Mouse (Mus musculus) midbrain, embryonic 12.5 days (tissue): ENCODE measurements around the gene Dlg2. TPM values are rescaled to one million over a fixed set of nuclear protein-coding genes. Genes with fewer than 3 reads are reported as not detected.

ENCODE experiments used
- ATAC-seq: fragments of 200-750 bp; cut with Nextera tagmentation; 2 replicates; pipeline ENCODE4 v1.8.0; 2017; ENCODE audit warnings: low read depth, moderate TSS enrichment, moderate library complexity; ENCODE audit not compliant: low FRiP score
- H3K27ac ChIP-seq: fragments of 300-500 bp; sonication (generic); replicated peaks from 2 replicates; pipeline ENCODE4 v1.5.1; 2016; ENCODE audit warnings: mild to moderate bottlenecking
- H3K27me3 ChIP-seq: fragments of 300-500 bp; sonication (generic); 2 replicates; pipeline ENCODE4 v1.6.1; 2016; ENCODE audit warnings: mild to moderate bottlenecking
- H3K36me3 ChIP-seq: fragments of 300-500 bp; sonication (generic); 2 replicates; pipeline ENCODE4 v1.6.1; 2016
- H3K4me1 ChIP-seq: fragments of 300-500 bp; sonication (generic); 2 replicates; pipeline ENCODE4 v1.6.1; 2016
- H3K4me2 ChIP-seq: fragments of 300-500 bp; sonication (generic); replicated peaks from 2 replicates; pipeline ENCODE4 v1.6.1; 2016; ENCODE audit warnings: mild to moderate bottlenecking, moderate library complexity
- H3K4me3 ChIP-seq: fragments of 300-500 bp; sonication (generic); 2 replicates; pipeline ENCODE4 v1.5.1; 2016; ENCODE audit warnings: mild to moderate bottlenecking
- H3K9ac ChIP-seq: fragments of 300-500 bp; sonication (generic); replicated peaks from 2 replicates; pipeline ENCODE4 v1.6.1; 2016; ENCODE audit warnings: mild to moderate bottlenecking, moderate library complexity
- H3K9me3 ChIP-seq: fragments of 300-500 bp; sonication (generic); 2 replicates; pipeline ENCODE4 v1.6.1; 2016; ENCODE audit warnings: mild to moderate bottlenecking
- WGBS: fragments of 180-500 bp; shearing (Covaris S2); methylation state at CpG from one replicate; pipeline ENCODE4 v1.1.7; 2016; 5-methylcytosine and 5-hydroxymethylcytosine counted together
- polyA plus RNA-seq: library from polyadenylated mRNA; unstranded; fragments of >200 nt; fragmentation: Nextera tagmentation; extraction: Ambion mirVana; gene quantifications from 2 replicates; pipeline ENCODE4 v1.2.1, GENCODE M21; 2016

Gene Dlg2
- polyA plus RNA-seq, 1 experiment from 2014 or later: 4.2 TPM

DNA sequence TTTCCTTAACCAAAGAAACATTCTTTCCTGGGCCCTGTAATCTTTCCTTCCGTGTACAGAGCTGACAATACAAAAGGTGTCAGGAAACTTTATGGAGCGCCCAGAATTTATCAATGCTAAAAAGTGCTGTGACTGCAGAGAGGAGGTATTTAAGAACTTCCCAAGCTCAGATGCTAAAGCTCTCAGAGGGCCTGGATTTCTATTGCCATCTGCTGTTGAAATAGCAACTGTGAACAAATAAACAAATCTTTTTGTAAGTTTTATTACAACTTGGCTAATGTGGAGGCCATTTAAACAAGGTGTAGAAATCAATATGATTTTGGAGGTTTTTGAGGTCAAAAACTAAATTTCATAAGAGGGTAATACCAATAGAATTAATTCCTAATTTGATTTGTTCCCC is 1570.8 kb downstream of the Dlg2 start:
- H3K9me3 ChIP-seq: no peaks in the 10 kb centered on the region
- no peaks in the 10 kb centered on the region for H3K36me3 ChIP-seq
- H3K4me2 ChIP-seq: no peak overlapping the region
- no peak overlapping the region for H3K27ac ChIP-seq
- no peak for ATAC-seq
- H3K4me3 ChIP-seq: no peak overlapping the region
- H3K4me1 ChIP-seq: no peaks in the 10 kb centered on the region
- H3K9ac ChIP-seq: no peak overlapping the region
- WGBS: 49% methylated on average over 2 of the region's 2 CpGs
- no peaks in the 10 kb centered on the region for H3K27me3 ChIP-seq

GRCm38 (mm10) chr7:92048876-92049275 is 1572.4 kb downstream of the Dlg2 start:
- Histone ChIP-seq H3K27ac (no peak overlapping the region), H3K4me1 (no peaks in the 10 kb centered on the region), H3K36me3 (no peaks in the 10 kb centered on the region), H3K4me3 (no peak overlapping the region), H3K4me2 (no peak overlapping the region), H3K27me3 (no peaks in the 10 kb centered on the region), H3K9ac (no peak overlapping the region), H3K9me3 (no peaks in the 10 kb centered on the region)
- ATAC-seq: no peak
- 97% methylated on average over 1 of the region's 1 CpGs for whole genome bisulfite sequencing

DNA sequence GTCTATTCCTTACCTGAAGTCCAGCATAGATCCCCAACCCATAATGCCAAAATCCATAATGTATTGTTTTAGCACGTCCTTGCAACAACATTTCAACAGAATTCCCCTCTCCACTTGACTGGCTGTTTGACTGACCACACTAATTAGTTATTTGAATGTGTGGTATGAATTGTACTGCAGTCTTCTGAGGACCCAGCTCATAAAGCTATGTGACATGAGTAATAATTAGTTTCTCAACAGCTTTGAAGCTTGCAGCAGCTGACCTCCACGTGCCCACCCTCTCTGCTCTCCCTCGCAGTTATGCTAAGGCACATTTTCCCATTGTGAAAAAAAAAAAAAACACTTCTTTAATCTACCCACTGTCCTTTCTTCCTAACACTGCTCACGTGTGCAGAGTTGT is 1590.4 kb downstream of the Dlg2 start:
- no peak overlapping the region for H3K9ac ChIP-seq
- 58% methylated on average over 4 of the region's 4 CpGs for WGBS
- H3K4me3 ChIP-seq: no peak overlapping the region
- no peaks in the 10 kb centered on the region for H3K4me1 ChIP-seq
- no peak overlapping the region for H3K4me2 ChIP-seq
- no peaks in the 10 kb centered on the region for H3K9me3 ChIP-seq
- no peaks in the 10 kb centered on the region for H3K36me3 ChIP-seq
- H3K27ac ChIP-seq: no peak overlapping the region
- no peaks in the 10 kb centered on the region for H3K27me3 ChIP-seq
- ATAC-seq: no peak

DNA sequence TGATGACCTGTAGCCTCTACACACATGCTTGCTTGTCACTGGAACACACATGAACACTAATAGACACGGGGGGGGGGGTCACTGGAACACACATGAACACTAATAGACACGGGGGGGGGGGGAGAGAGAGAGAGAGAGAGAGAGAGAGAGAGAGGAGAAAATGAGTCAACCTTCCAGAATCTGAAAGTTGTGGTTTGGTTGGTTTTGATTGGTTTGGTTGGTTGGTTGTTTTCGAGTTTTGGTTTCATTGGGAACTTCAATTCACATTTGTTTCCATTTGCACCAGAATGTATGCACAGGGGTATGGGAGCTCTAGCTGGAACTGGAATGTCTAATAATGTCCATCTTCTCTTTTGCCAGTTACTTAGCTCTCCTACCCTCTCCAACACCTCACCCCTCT is 1611.0 kb downstream of the Dlg2 start:
- H3K27ac ChIP-seq: no peak overlapping the region
- no peaks in the 10 kb centered on the region for H3K36me3 ChIP-seq
- no peak overlapping the region for H3K9ac ChIP-seq
- H3K4me1 ChIP-seq: no peaks in the 10 kb centered on the region
- ATAC-seq: no peak
- H3K4me2 ChIP-seq: no peak overlapping the region
- no peaks in the 10 kb centered on the region for H3K27me3 ChIP-seq
- 65% methylated on average over 2 of the region's 3 CpGs for WGBS
- H3K9me3 ChIP-seq: no peaks in the 10 kb centered on the region
- H3K4me3 ChIP-seq: no peak overlapping the region

- no peak overlapping the region for H3K4me2 ChIP-seq
- no peaks in the 10 kb centered on the region for H3K27me3 ChIP-seq
- H3K4me3 ChIP-seq: no peak overlapping the region
- WGBS: 5% methylated on average over 3 of the region's 3 CpGs
- ATAC-seq: peak; percentile 84
- no peak overlapping the region for H3K9ac ChIP-seq
- H3K4me1 ChIP-seq: no peaks in the 10 kb centered on the region
- no peaks in the 10 kb centered on the region for H3K9me3 ChIP-seq
- no peak overlapping the region for H3K27ac ChIP-seq
- H3K36me3 ChIP-seq: no peaks in the 10 kb centered on the region
Observed at GRCm38 (mm10) chr7:92093860-92094259, 1617.4 kb downstream of the Dlg2 start.

GRCm38 (mm10) chr7:92095198-92095597 is 1618.7 kb downstream of the Dlg2 start:
- ATAC-seq: no peak
- no peaks in the 10 kb centered on the region for H3K27me3 ChIP-seq
- H3K4me3 ChIP-seq: no peak overlapping the region
- no peaks in the 10 kb centered on the region for H3K4me1 ChIP-seq
- H3K9me3 ChIP-seq: no peaks in the 10 kb centered on the region
- no peak overlapping the region for H3K27ac ChIP-seq
- 80% methylated on average over 3 of the region's 3 CpGs for WGBS
- no peak overlapping the region for H3K4me2 ChIP-seq
- no peak overlapping the region for H3K9ac ChIP-seq
- no peaks in the 10 kb centered on the region for H3K36me3 ChIP-seq

- 89% methylated on average over 2 of the region's 2 CpGs for WGBS
Observed at GRCm38 (mm10) chr7:92100847-92101246, 1624.4 kb downstream of the Dlg2 start.

GRCm38 (mm10) chr7:92102892-92103543 is 1626.5 kb downstream of the Dlg2 start:
- no peak overlapping the region for H3K4me2 ChIP-seq
- no peaks in the 10 kb centered on the region for H3K9me3 ChIP-seq
- H3K36me3 ChIP-seq: no peaks in the 10 kb centered on the region
- no peak overlapping the region for H3K4me3 ChIP-seq
- H3K27me3 ChIP-seq: no peaks in the 10 kb centered on the region
- peak; percentile 85 for ATAC-seq
- H3K27ac ChIP-seq: no peak overlapping the region
- no peak overlapping the region for H3K9ac ChIP-seq
- 16% methylated on average over 4 of the region's 4 CpGs for WGBS
- no peaks in the 10 kb centered on the region for H3K4me1 ChIP-seq

More at GRCm38 (mm10) chr7:92100847-92101246, 1624.4 kb downstream of the Dlg2 start:
- H3K4me1 ChIP-seq: no peaks in the 10 kb centered on the region
- no peak overlapping the region for H3K27ac ChIP-seq
- no peak overlapping the region for H3K4me2 ChIP-seq
- no peaks in the 10 kb centered on the region for H3K36me3 ChIP-seq
- ATAC-seq: no peak
- H3K9ac ChIP-seq: no peak overlapping the region
- no peak overlapping the region for H3K4me3 ChIP-seq
- H3K27me3 ChIP-seq: no peaks in the 10 kb centered on the region
- no peaks in the 10 kb centered on the region for H3K9me3 ChIP-seq

GRCm38 (mm10) chr7:92105477-92105876 is 1629.0 kb downstream of the Dlg2 start:
- no peak overlapping the region for H3K27ac ChIP-seq
- 36% methylated on average over 2 of the region's 2 CpGs for WGBS
- peak; percentile 20; the same call in 1 of the 2 replicates for ATAC-seq
- H3K36me3 ChIP-seq: no peaks in the 10 kb centered on the region
- no peak overlapping the region for H3K4me3 ChIP-seq
- no peaks in the 10 kb centered on the region for H3K4me1 ChIP-seq
- no peak overlapping the region for H3K4me2 ChIP-seq
- H3K9me3 ChIP-seq: no peaks in the 10 kb centered on the region
- no peaks in the 10 kb centered on the region for H3K27me3 ChIP-seq
- no peak overlapping the region for H3K9ac ChIP-seq

- Histone ChIP-seq H3K4me3 (no peak overlapping the region), H3K4me1 (no peaks in the 10 kb centered on the region), H3K27me3 (no peaks in the 10 kb centered on the region), H3K4me2 (no peak overlapping the region), H3K9me3 (no peaks in the 10 kb centered on the region), H3K9ac (no peak overlapping the region), H3K36me3 (no peaks in the 10 kb centered on the region), H3K27ac (no peak overlapping the region)
- WGBS: 80% methylated on average over 2 of the region's 2 CpGs
- no peak for ATAC-seq
Observed at GRCm38 (mm10) chr7:92105956-92106355, 1629.5 kb downstream of the Dlg2 start.

GRCm38 (mm10) chr7:92113065-92113464 is 1636.6 kb downstream of the Dlg2 start:
- ATAC-seq: no peak
- no peak overlapping the region for H3K27ac ChIP-seq
- no peaks in the 10 kb centered on the region for H3K4me1 ChIP-seq
- no peaks in the 10 kb centered on the region for H3K9me3 ChIP-seq
- no peaks in the 10 kb centered on the region for H3K36me3 ChIP-seq
- H3K4me2 ChIP-seq: no peak overlapping the region
- no peak overlapping the region for H3K9ac ChIP-seq
- H3K4me3 ChIP-seq: no peak overlapping the region
- WGBS: 90% methylated on average over 4 of the region's 4 CpGs
- H3K27me3 ChIP-seq: no peaks in the 10 kb centered on the region

DNA sequence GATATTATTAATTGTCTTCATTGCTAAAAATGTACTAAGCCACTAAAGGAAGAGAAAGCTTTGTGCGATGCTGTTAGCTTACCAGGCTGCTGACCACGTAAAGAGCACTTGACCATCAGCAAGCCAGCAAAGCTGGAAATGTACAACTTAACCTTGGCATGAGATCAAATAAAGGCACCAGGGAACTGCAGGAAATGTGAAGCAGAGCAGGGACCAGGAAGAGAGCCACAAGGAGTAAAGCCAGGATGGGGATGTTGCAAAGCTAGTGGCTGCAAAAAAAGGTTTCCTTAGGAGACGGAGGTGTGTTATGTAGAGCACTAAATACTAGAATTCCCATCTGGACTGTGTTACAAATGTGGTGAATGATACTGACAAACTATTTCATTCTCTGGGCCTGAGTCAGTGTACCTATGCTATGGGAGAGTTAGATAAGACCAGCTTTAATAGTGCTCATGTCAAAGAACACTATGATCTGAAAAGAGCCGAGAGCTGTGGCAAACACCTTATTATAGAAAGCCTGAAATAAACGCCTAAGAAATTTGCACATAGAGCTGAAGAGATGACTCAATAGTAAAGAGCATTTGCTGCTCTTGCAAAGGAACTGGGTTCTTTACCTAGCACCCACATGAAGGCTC is 1638.9 kb downstream of the Dlg2 start:
- H3K27ac ChIP-seq: no peak overlapping the region
- H3K4me3 ChIP-seq: no peak overlapping the region
- ATAC-seq: no peak
- H3K27me3 ChIP-seq: no peaks in the 10 kb centered on the region
- WGBS: 90% methylated on average over 5 of the region's 5 CpGs
- no peaks in the 10 kb centered on the region for H3K4me1 ChIP-seq
- no peak overlapping the region for H3K4me2 ChIP-seq
- H3K9ac ChIP-seq: no peak overlapping the region
- no peaks in the 10 kb centered on the region for H3K36me3 ChIP-seq
- H3K9me3 ChIP-seq: no peaks in the 10 kb centered on the region

DNA sequence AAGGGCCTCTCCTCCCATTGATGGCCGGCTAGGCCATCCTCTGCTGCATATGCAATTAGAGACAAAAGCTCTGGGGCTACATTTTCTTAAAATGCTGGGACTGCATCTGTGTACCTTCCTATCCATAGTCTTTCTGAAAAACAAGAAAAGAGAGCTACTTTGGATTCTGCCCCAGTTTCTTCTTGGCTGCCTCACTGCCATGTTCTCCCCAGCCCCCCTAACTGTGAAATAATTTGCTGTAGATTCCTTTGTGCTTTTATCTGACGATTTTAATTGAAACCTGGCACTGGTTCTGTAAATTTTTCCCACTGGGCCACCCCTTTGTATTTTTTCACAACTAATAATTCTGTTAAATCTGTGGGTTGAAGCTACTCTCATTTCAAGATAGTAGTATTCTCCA is 1646.8 kb downstream of the Dlg2 start:
- H3K9ac ChIP-seq: no peak overlapping the region
- H3K4me1 ChIP-seq: no peaks in the 10 kb centered on the region
- no peaks in the 10 kb centered on the region for H3K27me3 ChIP-seq
- 60% methylated on average over 2 of the region's 2 CpGs for WGBS
- no peak overlapping the region for H3K27ac ChIP-seq
- no peaks in the 10 kb centered on the region for H3K9me3 ChIP-seq
- H3K4me3 ChIP-seq: no peak overlapping the region
- no peak for ATAC-seq
- no peaks in the 10 kb centered on the region for H3K36me3 ChIP-seq
- H3K4me2 ChIP-seq: no peak overlapping the region
